Comparison of ENCODE assay signal across 3 mouse cellular contexts in genomic region chr8:19765531-19765930, GRCm38 (mm10). TPM values are rescaled to one million over a fixed set of nuclear protein-coding genes. Genes with fewer than 3 reads are reported as not detected.
"Had no signal": no experiment of that assay in that cellular context is flagged by ENCODE, and none has a peak within 500 bp of the region (broad histone marks: within the 10 kb centered on the region; RNA-seq: fewer than 3 reads in every experiment).

No protein-coding gene starts in this region.

RNA-seq across cellular contexts. Expression of gene 4930467E23Rik, which starts 36.2 kb away (rescaled TPM):
- total RNA-seq: left cerebral cortex, postnatal 4 days; megakaryocyte progenitor cell, adult 5-6 weeks; midbrain, postnatal 0 days had no signal
